Mouse (Mus musculus) spleen, postnatal 0 days (tissue): ENCODE data around the gene Btbd35f15. TPM values are rescaled to one million over a fixed set of nuclear protein-coding genes. Genes with fewer than 3 reads are reported as not detected.

ENCODE experiments used
- polyA plus RNA-seq: library from polyadenylated mRNA; unstranded; fragments of >200 nt; fragmentation: Nextera tagmentation; extraction: Ambion mirVana; gene quantifications from 2 replicates; pipeline ENCODE4 v1.2.1, GENCODE M21; 2015

Gene Btbd35f15
- not detected in 2 replicates for polyA plus RNA-seq

GRCm38 (mm10) chrX:33577214-33577613 lies at the start of gene Btbd35f15:
Gene Btbd35f15, minus strand, starts transcription at chrX:33577314.

Other genes with a start within 250 kb of the Btbd35f15 start
- not detected in 2 replicates for gene Btbd35f13, start 79.9 kb upstream of the Btbd35f15 start, polyA plus RNA-seq
- not detected in 2 replicates for gene Btbd35f14, start 125.0 kb upstream of the Btbd35f15 start, polyA plus RNA-seq